Mouse (Mus musculus): ENCODE measurements at regions not wholly inside any gene's neighbourhood (a gene's known extent, or its start where the extent isn't known, plus 50 kb on each side); places are given as distances from the start of the nearest gene placed in this dataset.

- TF ChIP-seq CTCF (IDR thresholded peaks at IDR 0.05; ENCODE audit: low read depth) (no peak), EP300 (IDR thresholded peaks at IDR 0.05; ENCODE audit: low read depth) (no peak)
These were observed 171.8 kb upstream of the Fer start for GRCm38 (mm10) chr17:63690829-63691689.
